Mouse (Mus musculus): ENCODE results near the gene Dnah8.

The Dnah8 gene

GRCm38 (mm10) chr17:30662131-30662530 lies 38.0 kb downstream of the Dnah8 start:
- DNase-seq (ENCODE audit: low read depth, low spot score), result no peak

- DNase-seq (ENCODE audit: low read depth, low spot score), result no peak
Observed at GRCm38 (mm10) chr17:30663170-30663569, 39.0 kb downstream of the Dnah8 start.

- no peak for DNase-seq (ENCODE audit: low read depth, low spot score)
Observed at GRCm38 (mm10) chr17:30664856-30665255, 40.7 kb downstream of the Dnah8 start.

- no peak for DNase-seq (ENCODE audit: low read depth, low spot score)
Observed at GRCm38 (mm10) chr17:30672556-30672955, 48.4 kb downstream of the Dnah8 start.

- DNase-seq (ENCODE audit: low read depth, low spot score), result no peak
Observed at GRCm38 (mm10) chr17:30673023-30673422, 48.9 kb downstream of the Dnah8 start.

- DNase-seq (ENCODE audit: low read depth, low spot score), result no peak
Observed at GRCm38 (mm10) chr17:30675021-30675740, 51.0 kb downstream of the Dnah8 start.

- no peak for DNase-seq (ENCODE audit: low read depth, low spot score)
Observed at GRCm38 (mm10) chr17:30678523-30678922, 54.4 kb downstream of the Dnah8 start.

GRCm38 (mm10) chr17:30679612-30680011 lies 55.5 kb downstream of the Dnah8 start:
- DNase-seq (ENCODE audit: low read depth, low spot score), result no peak

GRCm38 (mm10) chr17:30681604-30682003 lies 57.5 kb downstream of the Dnah8 start:
- peak; percentile 81 for DNase-seq (ENCODE audit: low read depth, low spot score)

GRCm38 (mm10) chr17:30690181-30690580 lies 66.0 kb downstream of the Dnah8 start:
- DNase-seq (ENCODE audit: low read depth, low spot score), result no peak

GRCm38 (mm10) chr17:30691481-30691880 lies 67.3 kb downstream of the Dnah8 start:
- DNase-seq (ENCODE audit: low read depth, low spot score), result no peak

- no peak for DNase-seq (ENCODE audit: low read depth, low spot score)
Observed at GRCm38 (mm10) chr17:30694281-30694680, 70.1 kb downstream of the Dnah8 start.

- peak; percentile 48 for DNase-seq (ENCODE audit: low read depth, low spot score)
Observed at GRCm38 (mm10) chr17:30714732-30715131, 90.6 kb downstream of the Dnah8 start.

GRCm38 (mm10) chr17:30718197-30718596 lies 94.0 kb downstream of the Dnah8 start:
- DNase-seq (ENCODE audit: low read depth, low spot score), result no peak

GRCm38 (mm10) chr17:30719031-30719430 lies 94.9 kb downstream of the Dnah8 start:
- peak; percentile 19 for DNase-seq (ENCODE audit: low read depth, low spot score)

- peak; percentile 25 for DNase-seq (ENCODE audit: low read depth, low spot score)
Observed at GRCm38 (mm10) chr17:30727788-30728187, 103.6 kb downstream of the Dnah8 start.

GRCm38 (mm10) chr17:30732736-30733135 lies 108.6 kb downstream of the Dnah8 start:
- DNase-seq (ENCODE audit: low read depth, low spot score), result no peak

GRCm38 (mm10) chr17:30734770-30735169 lies 110.6 kb downstream of the Dnah8 start:
- DNase-seq (ENCODE audit: low read depth, low spot score), result no peak

- peak; percentile 24 for DNase-seq (ENCODE audit: low read depth, low spot score)
Observed at GRCm38 (mm10) chr17:30735454-30735853, 111.3 kb downstream of the Dnah8 start.

GRCm38 (mm10) chr17:30737797-30738196 lies 113.6 kb downstream of the Dnah8 start:
- peak; percentile 51 for DNase-seq (ENCODE audit: low read depth, low spot score)

GRCm38 (mm10) chr17:30739769-30740168 lies 115.6 kb downstream of the Dnah8 start:
- no peak for DNase-seq (ENCODE audit: low read depth, low spot score)

- DNase-seq (ENCODE audit: low read depth, low spot score), result no peak
Observed at GRCm38 (mm10) chr17:30743947-30744346, 119.8 kb downstream of the Dnah8 start.
